Mouse (Mus musculus): Measurements from ENCODE around the gene Dhx16.
A peak's percentile ranks its signal among the peaks of the same experiment; 100 is the strongest.
"Not testable (repeated sequence)": the region's sequence is repeated elsewhere in the genome, so short reads cannot be mapped to it uniquely, and the experiment has no call there.

The Dhx16 gene

DNA sequence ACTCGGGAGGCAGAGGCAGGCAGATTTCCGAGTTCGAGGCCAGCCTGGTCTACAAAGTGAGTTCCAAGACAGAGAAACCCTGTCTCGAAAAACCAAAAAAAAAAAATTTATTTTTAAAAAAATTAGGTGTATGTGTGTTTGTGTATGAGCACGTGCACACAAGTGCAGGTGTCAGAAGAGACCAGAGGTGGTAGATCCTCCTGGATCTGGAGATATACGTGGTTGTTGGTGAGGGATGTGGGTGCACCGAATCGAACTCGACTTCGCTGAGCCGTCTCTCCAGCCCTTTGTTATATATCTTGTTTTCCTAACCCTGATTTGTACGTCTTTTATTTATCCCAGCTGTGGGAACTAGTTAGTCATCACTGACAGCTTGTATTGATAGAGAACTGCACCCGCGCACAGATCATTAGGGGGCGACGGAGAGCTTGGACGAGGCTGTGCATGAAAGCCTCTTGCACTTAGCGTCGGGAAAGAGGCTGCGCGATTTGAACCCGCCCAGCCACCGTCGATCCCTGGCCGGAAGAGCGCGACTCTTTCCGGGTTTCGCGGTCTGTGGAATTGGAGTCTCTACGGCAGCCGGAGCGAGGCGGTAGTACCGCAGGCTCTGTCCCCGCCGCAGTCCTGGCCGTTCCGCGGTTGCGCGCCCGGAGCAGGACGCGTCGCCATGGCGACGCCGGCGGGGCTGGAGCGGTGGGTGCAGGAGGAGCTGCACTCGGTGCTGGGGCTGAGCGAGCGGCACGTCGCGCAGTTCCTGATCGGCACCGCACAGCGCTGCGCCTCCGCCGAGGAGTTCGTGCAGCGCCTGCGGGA, at the start of gene Dhx16:
Dhx16 (plus strand) TSS at position 575 of the 813 bp plus-strand sequence.
- peak; percentile 92 for DNase-seq (ENCODE audit: extremely low read depth, low read depth)

DNA sequence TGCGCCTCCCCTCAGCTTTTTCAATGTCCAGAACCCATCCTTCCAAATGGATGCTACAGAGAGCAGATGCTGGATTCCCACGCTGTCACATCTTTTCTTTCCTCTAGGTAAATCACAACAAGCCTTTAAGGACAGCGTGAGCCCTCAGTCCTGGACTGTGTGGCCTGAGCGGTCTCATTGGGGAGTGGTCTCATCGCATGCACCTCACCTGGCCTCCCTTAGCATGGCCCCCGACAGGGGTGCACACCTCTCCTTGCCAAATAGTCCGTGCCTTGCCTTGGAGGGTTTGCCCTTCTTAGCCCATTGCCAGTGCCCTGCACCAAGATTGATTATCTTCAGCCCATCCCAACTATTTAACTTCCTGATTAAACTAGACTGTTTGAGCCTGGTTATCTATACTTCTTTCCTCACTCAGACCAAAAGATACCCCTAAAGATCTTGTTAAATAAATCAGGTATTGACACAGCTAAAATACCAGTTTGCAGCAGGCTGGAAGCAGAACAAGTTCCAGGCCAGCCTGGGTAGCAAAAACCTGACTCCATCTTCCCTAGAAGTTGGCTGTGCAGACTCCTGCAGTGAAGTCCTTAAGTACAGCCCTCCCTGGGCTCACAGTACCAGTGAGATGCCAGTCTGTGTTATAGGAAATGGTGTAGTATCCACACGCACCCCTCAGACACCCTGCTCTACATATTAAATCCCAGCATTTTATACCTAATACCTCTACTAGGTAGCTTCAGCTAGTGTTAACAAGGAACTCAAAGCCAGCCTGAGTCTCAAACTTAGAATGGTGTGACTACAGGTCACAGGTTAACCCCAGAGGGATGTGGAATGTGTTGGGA, 47.0 kb upstream of the Dhx16 start:
- no peak for DNase-seq (ENCODE audit: extremely low read depth, low read depth)

- no peak for DNase-seq (ENCODE audit: extremely low read depth, low read depth)
These were observed 46.3 kb upstream of the Dhx16 start for GRCm38 (mm10) chr17:35833239-35833751.

DNA sequence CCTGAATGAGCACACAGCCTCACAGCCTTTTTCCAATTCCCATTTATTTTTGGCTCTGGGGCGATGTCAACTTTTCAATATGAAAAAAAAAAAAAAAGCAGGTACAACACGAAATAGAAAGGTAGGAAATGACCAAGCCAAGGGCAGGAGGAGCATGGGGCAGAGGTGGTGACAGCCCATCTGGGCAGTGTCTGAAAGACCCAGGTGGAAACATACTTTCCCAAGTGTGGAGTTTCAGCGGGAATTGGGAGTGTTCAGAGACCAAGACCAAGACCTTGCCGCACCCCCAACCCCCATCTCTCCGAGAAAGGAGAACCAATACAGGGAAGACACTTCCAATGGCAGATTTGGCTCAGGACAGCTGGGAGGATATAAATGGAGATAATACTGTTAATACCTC, 45.7 kb upstream of the Dhx16 start:
- DNase-seq (ENCODE audit: extremely low read depth, low read depth), result no peak

GRCm38 (mm10) chr17:35834696-35835422, 44.8 kb upstream of the Dhx16 start:
- no peak for DNase-seq (ENCODE audit: extremely low read depth, low read depth)

DNA sequence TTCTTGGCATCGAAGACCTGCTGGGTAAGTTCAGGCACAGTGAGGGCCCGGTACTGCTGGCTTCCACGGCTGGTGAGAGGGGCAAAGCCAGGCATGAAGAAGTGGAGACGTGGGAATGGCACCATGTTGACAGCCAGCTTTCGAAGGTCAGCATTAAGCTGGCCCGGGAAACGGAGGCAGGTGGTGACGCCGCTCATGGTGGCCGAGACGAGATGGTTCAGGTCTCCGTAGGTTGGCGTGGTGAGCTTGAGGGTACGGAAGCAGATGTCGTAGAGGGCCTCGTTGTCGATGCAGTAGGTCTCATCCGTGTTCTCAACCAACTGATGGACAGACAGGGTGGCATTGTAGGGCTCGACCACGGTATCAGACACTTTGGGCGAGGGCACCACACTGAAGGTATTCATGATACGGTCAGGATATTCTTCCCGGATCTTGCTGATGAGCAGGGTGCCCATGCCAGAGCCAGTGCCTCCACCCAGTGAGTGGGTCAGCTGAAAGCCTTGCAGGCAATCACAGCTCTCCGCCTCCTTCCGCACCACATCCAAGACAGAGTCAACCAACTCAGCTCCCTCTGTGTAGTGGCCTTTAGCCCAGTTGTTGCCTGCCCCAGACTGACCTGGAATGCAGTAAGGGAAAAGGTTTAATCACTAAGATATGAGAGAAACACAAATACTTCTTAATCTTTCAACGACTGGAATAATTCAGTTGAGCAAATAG, 44.0 kb upstream of the Dhx16 start:
- DNase-seq (ENCODE audit: extremely low read depth, low read depth), result no peak

- no peak for DNase-seq (ENCODE audit: extremely low read depth, low read depth)
These were observed 43.2 kb upstream of the Dhx16 start for GRCm38 (mm10) chr17:35836178-35836965.

- DNase-seq (ENCODE audit: extremely low read depth, low read depth), result no peak
These were observed 42.6 kb upstream of the Dhx16 start for GRCm38 (mm10) chr17:35836991-35837422.

GRCm38 (mm10) chr17:35837487-35837886, 42.1 kb upstream of the Dhx16 start:
- no peak for DNase-seq (ENCODE audit: extremely low read depth, low read depth)

GRCm38 (mm10) chr17:35838122-35838544, 41.5 kb upstream of the Dhx16 start, which contains the start of gene Tubb5:
Gene Tubb5, minus strand, starts transcription at chr17:35838306.
- DNase-seq (ENCODE audit: extremely low read depth, low read depth), result peak; percentile 98

- DNase-seq (ENCODE audit: extremely low read depth, low read depth), result no peak
These were observed 41.0 kb upstream of the Dhx16 start for GRCm38 (mm10) chr17:35838570-35838969.

DNA sequence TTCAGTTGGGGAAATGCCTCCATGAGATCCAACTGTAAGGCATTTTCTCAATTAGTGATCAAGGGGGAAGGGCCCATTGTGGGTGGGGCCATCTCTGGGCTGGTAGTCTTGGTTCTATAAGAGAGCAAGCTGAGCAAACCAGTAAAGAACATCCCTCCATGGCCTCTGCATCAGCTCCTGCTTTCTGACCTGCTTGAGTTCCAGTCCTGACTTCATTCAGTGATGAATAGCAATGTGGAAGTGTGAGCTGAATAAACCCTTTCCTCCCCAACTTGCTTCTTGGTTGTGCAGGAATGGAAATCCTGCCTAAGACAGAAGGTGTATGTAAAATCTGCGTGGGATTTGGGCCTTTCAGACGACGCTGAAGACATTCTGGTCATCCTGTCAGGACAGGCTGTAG, 40.6 kb upstream of the Dhx16 start:
- not testable (repeated sequence) for DNase-seq (ENCODE audit: extremely low read depth, low read depth)

GRCm38 (mm10) chr17:35840561-35840960, 39.1 kb upstream of the Dhx16 start:
- DNase-seq (ENCODE audit: extremely low read depth, low read depth), result no peak

GRCm38 (mm10) chr17:35841076-35841950, 38.3 kb upstream of the Dhx16 start, which contains the start of gene Mdc1:
Gene Mdc1, plus strand, starts transcription at chr17:35841515.
- DNase-seq (ENCODE audit: extremely low read depth, low read depth), result peak; percentile 99

DNA sequence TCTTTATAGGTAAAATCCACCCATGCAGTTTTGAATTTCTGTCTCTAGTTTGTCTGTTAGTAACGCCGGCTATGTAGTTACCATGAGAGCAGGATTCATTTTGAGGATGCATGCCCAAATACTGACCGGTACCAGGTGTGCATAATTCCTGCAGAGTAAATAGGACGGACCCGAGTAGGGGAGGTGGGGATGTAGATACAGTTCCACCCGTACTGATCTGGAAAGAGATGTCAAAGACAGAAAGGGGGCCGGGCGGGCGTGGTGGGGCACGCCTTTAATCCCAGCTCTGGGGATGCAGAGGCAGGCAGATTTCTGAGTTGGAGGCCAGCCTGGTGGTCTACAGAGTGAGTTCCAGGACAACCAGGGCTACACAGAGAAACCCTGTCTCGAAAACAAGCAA, 37.6 kb upstream of the Dhx16 start:
- no peak for DNase-seq (ENCODE audit: extremely low read depth, low read depth)

DNA sequence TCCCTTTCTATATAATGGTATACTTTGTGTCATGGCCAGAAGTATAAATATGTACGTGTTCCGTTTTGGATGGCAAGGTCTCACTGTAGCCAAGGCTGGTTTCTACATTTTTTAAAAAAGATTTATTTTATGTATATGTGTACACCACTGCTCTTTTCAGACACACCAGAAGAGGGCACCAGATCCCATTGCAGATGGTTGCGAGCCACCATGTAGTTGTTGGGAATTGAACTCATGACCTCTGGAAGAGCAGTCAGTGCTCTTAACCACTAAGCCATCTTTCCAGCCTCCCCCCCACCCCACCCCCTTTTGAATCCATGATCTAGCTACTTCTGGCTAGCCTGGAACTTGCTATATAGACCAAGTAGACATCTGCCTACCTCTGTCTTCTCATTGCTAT, 36.1 kb upstream of the Dhx16 start:
- no peak for DNase-seq (ENCODE audit: extremely low read depth, low read depth)

DNA sequence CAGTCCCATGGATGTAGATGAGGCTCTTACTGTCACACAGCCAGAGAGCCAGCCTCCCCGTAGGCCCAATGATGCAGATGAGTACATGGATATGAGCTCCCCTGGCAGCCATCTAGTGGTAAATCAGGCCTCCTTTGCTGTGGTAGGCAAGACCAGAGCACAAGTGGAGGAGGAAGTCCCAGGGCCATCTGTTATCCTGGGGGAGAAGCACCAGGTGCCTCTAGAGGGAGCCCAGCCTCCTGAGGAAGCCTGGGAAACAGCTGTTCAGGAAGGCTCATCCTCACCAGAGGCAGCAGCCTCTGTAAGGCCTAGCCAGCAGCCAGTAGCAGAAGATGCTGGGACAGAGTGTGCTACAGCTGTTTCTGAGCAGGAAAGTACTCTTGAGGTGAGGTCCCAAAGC, 31.5 kb upstream of the Dhx16 start:
- no peak for DNase-seq (ENCODE audit: extremely low read depth, low read depth)

DNA sequence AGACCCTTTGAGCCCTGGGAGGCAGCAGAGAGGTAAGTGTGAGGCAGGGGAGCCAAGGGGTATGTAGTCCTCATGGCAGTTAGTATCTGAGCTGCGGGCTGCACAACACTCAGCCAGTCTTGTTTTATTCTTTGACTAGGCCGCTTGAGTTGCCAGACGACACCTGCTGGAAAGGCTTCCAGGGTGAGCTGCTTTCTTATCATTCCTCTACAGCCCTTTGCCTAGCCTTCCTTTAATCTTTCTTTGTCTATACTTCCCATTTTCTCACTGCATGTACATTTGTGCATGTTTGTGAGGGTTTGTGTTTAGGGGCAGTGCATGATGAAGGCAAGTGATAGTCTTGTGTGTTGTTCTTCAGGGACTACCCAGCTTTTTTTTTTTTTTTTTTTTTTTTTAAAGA, 28.6 kb upstream of the Dhx16 start:
- DNase-seq (ENCODE audit: extremely low read depth, low read depth), result peak; percentile 94

DNA sequence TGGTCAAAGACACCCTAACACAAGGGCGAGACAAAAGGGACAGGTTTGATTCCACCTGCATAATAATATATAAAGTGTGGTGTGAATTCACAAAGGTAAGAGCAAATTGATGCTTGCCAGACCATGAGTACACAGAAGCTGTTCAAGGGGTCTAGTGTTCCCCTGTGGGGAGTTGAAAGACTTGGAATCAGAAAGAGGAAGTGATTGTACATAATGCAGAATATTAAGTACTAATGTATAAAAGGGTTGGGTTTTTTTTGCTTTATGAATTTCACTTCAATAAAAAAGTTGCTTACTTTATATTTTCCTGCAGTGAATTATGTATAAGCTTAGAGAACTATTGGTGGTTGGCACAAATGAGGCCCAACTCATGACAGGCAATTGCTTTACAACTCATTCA, 20.2 kb upstream of the Dhx16 start:
- DNase-seq (ENCODE audit: extremely low read depth, low read depth), result no peak

Measured in MEL-GATA-1-ER (cell line).